Mouse (Mus musculus): ENCODE data around the gene D6Ertd527e.

Gene D6Ertd527e

DNA sequence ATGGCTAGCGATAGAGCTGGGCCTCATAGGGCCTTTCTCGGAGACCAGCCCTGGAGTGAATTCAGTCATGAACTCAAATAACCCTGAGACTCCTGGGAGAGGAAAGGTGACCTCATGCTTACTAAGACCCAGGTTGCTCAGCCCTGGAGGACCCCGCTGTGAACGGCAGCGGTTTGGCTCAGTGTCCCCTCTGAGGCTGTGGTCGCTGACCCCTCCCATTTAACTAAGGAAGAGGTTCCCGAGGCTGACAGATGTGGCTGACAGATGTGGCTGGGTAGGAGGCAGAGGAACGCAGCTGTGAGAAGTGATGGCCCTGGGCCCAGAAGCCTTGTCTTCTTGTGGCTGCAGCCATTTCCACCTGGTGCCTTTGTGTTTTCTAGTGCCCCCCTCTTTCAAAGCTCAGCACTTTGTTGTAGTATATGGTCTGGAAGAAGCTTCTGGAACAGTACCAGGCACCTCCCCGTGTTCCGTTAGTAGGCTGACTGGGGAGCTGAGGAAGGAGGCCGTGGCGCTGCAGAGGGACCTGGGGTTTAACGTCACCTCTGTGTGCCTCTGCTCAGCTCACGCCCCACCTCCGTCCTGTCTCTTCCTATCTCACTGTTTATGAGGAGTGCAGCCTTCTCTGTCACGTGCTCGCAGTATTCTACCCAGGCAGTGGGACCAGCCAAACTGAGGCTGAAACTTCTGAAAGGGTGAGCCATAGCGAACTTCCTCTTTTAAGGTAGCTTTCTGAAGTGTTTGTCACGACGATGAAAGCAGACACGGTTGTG is 48.1 kb downstream of the D6Ertd527e start:
- DNase-seq (ENCODE audit: low read depth): peak; percentile 57

DNA sequence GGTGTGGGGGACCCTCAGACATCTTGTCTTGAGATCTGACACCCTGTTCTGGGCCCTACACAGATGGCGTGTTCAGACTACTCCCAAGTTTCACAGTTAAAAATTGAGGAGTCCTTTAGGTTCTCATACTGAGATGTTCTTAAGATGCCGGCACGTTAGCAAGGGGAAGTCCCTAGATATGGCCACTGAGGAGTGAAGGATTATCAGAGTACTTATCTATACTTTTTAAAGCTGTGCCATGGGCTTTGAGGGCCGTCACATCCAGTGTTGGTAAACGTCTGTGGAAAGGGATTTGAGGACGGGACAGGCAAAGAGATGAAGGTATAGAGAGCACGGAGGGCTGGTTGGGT is 48.7 kb downstream of the D6Ertd527e start:
- no peak for DNase-seq (ENCODE audit: low read depth)

DNA sequence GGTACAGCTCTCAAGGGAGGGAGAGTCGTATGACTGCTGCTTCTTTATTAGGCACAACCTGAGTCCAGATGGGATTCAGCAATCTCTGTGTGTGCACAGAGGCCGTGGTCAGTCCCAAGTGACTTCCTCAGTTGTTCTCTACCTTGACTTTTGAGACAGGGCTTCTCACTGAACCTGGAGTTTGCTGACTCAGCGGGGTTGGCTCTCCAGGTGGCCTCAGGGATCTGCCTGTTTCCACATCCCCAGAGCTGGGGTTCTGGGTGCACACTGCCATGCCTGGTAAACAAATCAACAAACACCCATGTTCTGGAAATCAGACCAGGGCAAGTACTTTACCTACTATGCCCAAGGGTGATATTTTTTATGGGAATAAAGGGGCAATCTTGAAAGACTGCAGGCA is 49.3 kb downstream of the D6Ertd527e start:
- DNase-seq (ENCODE audit: low read depth): no peak

DNA sequence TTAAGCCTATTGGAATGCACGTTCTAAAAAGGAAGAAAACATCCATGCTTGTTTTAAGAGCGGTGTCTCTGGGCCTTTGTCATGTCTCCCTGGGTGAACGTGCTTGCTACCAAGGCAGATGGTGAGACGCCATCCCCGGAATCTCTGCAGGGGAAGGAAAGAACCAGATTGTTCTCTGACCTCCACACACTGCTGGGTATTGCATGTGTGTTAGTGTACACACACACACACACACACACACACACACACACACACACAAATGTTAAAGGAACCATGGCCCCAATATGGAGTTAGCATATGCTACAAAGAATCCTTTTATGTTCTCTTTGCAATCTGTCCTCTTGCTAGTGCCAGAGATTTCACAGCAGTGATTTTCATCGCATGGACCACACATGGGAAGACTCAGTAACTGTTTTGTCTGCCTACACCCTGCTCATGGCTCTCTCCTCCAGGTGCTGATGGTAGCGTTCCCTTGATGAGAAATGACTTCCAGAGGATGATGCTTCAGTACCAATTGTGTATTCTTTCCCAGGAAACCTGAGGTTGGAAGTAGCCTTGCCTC is 53.6 kb downstream of the D6Ertd527e start:
- no peak for DNase-seq (ENCODE audit: low read depth)

DNA sequence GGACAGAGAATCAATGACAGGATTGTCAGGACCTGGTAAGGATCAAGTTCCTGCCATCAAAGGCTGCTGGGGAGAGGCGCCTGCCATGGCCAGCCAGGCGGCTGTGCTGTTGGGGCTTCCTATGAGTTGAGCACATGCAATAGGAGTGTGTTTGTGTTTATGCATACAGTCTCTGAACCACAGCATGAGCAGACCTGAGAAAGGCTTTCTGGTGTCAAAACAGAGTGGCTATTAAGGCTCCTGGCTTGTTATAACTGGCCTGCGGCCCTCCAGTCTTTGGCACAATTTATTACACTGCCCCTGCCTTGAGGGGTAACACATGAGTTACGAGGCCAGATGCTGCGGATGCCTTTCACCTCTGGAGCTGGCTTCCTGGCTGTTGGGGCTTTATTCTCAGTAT is 55.6 kb downstream of the D6Ertd527e start:
- no peak for DNase-seq (ENCODE audit: low read depth)

DNA sequence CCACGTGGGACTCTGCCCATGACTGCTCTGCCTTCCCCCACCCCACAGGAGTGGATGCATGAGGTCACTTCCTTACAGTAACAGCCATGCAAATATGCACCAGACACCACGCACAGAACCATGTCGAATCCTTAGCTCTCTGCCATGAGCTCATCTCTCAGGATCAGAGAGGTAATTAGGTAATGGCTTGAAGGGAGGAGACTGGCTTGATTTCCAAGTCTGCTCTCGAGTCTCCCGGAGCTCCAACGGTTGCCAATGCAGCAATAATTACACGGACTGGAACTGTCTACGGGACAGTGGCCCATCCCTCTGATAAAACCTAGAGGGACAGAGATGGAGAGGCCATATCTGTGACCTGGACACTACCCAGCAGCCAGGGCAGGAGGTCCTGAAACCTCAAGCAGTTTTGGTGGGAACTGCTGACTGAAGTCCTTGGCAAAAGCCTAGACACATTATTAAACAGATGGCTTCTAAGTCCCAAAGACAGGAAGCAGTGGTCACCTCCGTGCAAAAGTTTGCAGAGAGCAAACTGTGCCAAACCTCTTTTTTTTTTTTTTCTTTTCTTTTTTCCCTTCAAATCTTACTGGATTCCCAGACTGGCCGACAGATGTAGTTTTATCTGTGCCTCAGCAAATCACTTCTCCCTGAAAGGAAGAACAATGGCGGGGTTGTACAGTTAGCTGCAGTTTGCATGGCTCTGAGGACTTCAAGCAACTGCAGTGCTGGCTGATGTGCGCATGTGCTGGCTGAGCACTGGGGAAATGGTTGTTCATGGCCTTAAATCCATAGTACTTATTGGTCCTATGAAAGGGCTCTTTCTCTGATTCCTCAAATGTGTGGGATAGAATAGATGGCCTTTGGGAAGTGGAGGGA is 57.1 kb downstream of the D6Ertd527e start:
- no peak for DNase-seq (ENCODE audit: low read depth)
